In genomic region chr7:143136125-143136524, GRCm38 (mm10) we compare ENCODE assay signal across 27 mouse cellular contexts. TPM values are rescaled to one million over a fixed set of nuclear protein-coding genes. Genes with fewer than 3 reads are reported as not detected.
A peak's percentile ranks its signal among the peaks of the same experiment; 100 is the strongest.
DNase-seq lines count a peak whose midpoint lies in the region; ATAC-seq and TF ChIP-seq lines count a peak whose summit lies in the region.
"Had no signal": no experiment of that assay in that cellular context is flagged by ENCODE, and none has a peak within 500 bp of the region (broad histone marks: within the 10 kb centered on the region; RNA-seq: fewer than 3 reads in every experiment).

No protein-coding gene starts in this region.

- ATAC-seq in embryonic facial prominence, embryonic 14.5 days (ENCODE audit: low read depth): peak; percentile 59
- ATAC-seq in heart, postnatal 0 days (ENCODE audit: insufficient read depth, low read depth): no peak
- ATAC-seq in limb, embryonic 14.5 days (ENCODE audit: low FRiP score, low read depth): peak; percentile 32; the same call in 1 of the 2 replicates
- ATAC-seq: activated CD4-positive, CD25-positive, alpha-beta regulatory T cell, adult 4 months; forebrain, embryonic 15.5 days; hindbrain, embryonic 16.5 days; intestine, embryonic 15.5 days had no signal

- no peak for TF ChIP-seq CTCF in heart, postnatal 0 days (IDR thresholded peaks at IDR 0.05; ENCODE audit: low read depth)

- H3K27me3 ChIP-seq in embryonic facial prominence, embryonic 14.5 days (replicated peaks; ENCODE audit: control insufficient read depth, insufficient read depth, low read length): no peaks in the 10 kb centered on the region
- H3K27me3 ChIP-seq in embryonic facial prominence, embryonic 10.5 days (replicated peaks; ENCODE audit: low read depth, poor library complexity, severe bottlenecking): peaks cover 6% of the 10 kb centered on the region; the same call in 1 of the 2 replicates
- H3K27me3 ChIP-seq in heart, postnatal 0 days (ENCODE audit: control insufficient read depth, insufficient read depth, low read length): no peaks in the 10 kb centered on the region
- H3K27me3 ChIP-seq in limb, embryonic 14.5 days (ENCODE audit: control insufficient read depth, insufficient read depth, low read length): no peaks in the 10 kb centered on the region
- H3K27me3 ChIP-seq: embryonic facial prominence, embryonic 15.5 days; forebrain, embryonic 15.5 days; heart, embryonic 13.5 days; hindbrain, embryonic 13.5 days; intestine, embryonic 15.5 days had no signal

- TF ChIP-seq EP300 in heart, postnatal 0 days (IDR thresholded peaks at IDR 0.05; ENCODE audit: low read depth): no peak

- no peak overlapping the region for H3K9ac ChIP-seq in embryonic facial prominence, embryonic 14.5 days (ENCODE audit: low read depth, low read length)
- peak overlapping the region; percentile 22; the same call in 1 of the 2 replicates for H3K9ac ChIP-seq in heart, postnatal 0 days (replicated peaks; ENCODE audit: low read depth, low read length)
- H3K9ac ChIP-seq in limb, embryonic 14.5 days (ENCODE audit: low read depth, low read length, severe bottlenecking): no peak overlapping the region
- H3K9ac ChIP-seq: embryonic facial prominence, embryonic 15.5 days; forebrain, embryonic 12.5 days; forebrain, embryonic 15.5 days; hindbrain, embryonic 13.5 days; intestine, embryonic 15.5 days had no signal

- H3K4me2 ChIP-seq in embryonic facial prominence, embryonic 14.5 days (ENCODE audit: low read depth, low read length): no peak overlapping the region
- H3K4me2 ChIP-seq in heart, postnatal 0 days (ENCODE audit: low read depth, low read length): no peak overlapping the region
- H3K4me2 ChIP-seq in limb, embryonic 14.5 days (replicated peaks; ENCODE audit: low read depth, low read length, severe bottlenecking): no peak overlapping the region
- H3K4me2 ChIP-seq: embryonic facial prominence, embryonic 15.5 days; forebrain, embryonic 12.5 days; forebrain, embryonic 15.5 days; heart, embryonic 13.5 days; hindbrain, embryonic 13.5 days; intestine, embryonic 15.5 days had no signal

- whole genome bisulfite sequencing in embryonic facial prominence, embryonic 14.5 days: 47% methylated on average over 2 of the region's 2 CpGs
- WGBS in embryonic facial prominence, embryonic 10.5 days: 78% methylated on average over 2 of the region's 2 CpGs
- 51% methylated on average over 2 of the region's 2 CpGs for WGBS in heart, postnatal 0 days
- WGBS in limb, embryonic 14.5 days: 33% methylated on average over 2 of the region's 2 CpGs

- no peaks in the 10 kb centered on the region for H3K36me3 ChIP-seq in embryonic facial prominence, embryonic 14.5 days (ENCODE audit: control insufficient read depth, insufficient read depth, low read length)
- H3K36me3 ChIP-seq in embryonic facial prominence, embryonic 10.5 days (replicated peaks): no peaks in the 10 kb centered on the region
- no peaks in the 10 kb centered on the region for H3K36me3 ChIP-seq in heart, postnatal 0 days (replicated peaks; ENCODE audit: control insufficient read depth, insufficient read depth, low read length)
- H3K36me3 ChIP-seq in limb, embryonic 14.5 days (ENCODE audit: control insufficient read depth, insufficient read depth, low read length): no peaks in the 10 kb centered on the region
- H3K36me3 ChIP-seq: embryonic facial prominence, embryonic 15.5 days; forebrain, embryonic 12.5 days; forebrain, embryonic 15.5 days; heart, embryonic 13.5 days; hindbrain, embryonic 10.5 days; hindbrain, embryonic 13.5 days; intestine, embryonic 15.5 days had no signal

- peak; percentile 64 for DNase-seq in embryonic facial prominence, embryonic 14.5 days (ENCODE audit: low spot score)
- DNase-seq in embryonic facial prominence, embryonic 10.5 days (ENCODE audit: low spot score): no peak
- no peak for DNase-seq in heart, postnatal 0 days (ENCODE audit: low spot score)
- DNase-seq in heart, postnatal 14 days: no peak
- DNase-seq in limb, embryonic 14.5 days (ENCODE audit: low spot score): no peak
- DNase-seq in left cerebral cortex, postnatal 25 days (ENCODE audit: low spot score in 2 of 2): no peak
- DNase-seq: adrenal gland, adult 8-10 months; cerebellum, adult 11-12 months; cerebellum, adult 8-10 months; cerebellum, postnatal 10 days; cerebellum, postnatal 36 days; embryo, embryonic 11 days; gastrocnemius, postnatal 25 days; heart, adult 18-20 months had no signal

- no peak overlapping the region for H3K4me3 ChIP-seq in embryonic facial prominence, embryonic 14.5 days (ENCODE audit: low read depth, low read length)
- H3K4me3 ChIP-seq in embryonic facial prominence, embryonic 10.5 days: no peak overlapping the region
- H3K4me3 ChIP-seq in heart, postnatal 0 days (ENCODE audit: low read depth, low read length): no peak overlapping the region
- no peak overlapping the region for H3K4me3 ChIP-seq in limb, embryonic 14.5 days (replicated peaks; ENCODE audit: low read length)
- H3K4me3 ChIP-seq: embryonic facial prominence, embryonic 15.5 days; erythroblast, embryonic 14.5 days; forebrain, embryonic 12.5 days; forebrain, embryonic 15.5 days; heart, embryonic 13.5 days; hindbrain, embryonic 10.5 days; hindbrain, embryonic 13.5 days; intestine, embryonic 15.5 days had no signal

- intact Hi-C loops in heart, postnatal 14 days (cut with DNase I): loop anchor here (5.0 kb wide), 1 partner anchor 129 kb away; the partner anchor contains the start of gene Tspan32
- intact Hi-C loops in left cerebral cortex, postnatal 25 days (cut with DNase I): loop anchor here (2.0 to 5.0 kb wide), 2 partner anchors 41 to 129 kb away; partner anchors contain the start of genes Trpm5 and Tspan32

- no peaks in the 10 kb centered on the region for H3K9me3 ChIP-seq in embryonic facial prominence, embryonic 14.5 days (ENCODE audit: control insufficient read depth, low read length)
- H3K9me3 ChIP-seq in embryonic facial prominence, embryonic 10.5 days: no peaks in the 10 kb centered on the region
- H3K9me3 ChIP-seq in heart, postnatal 0 days (replicated peaks; ENCODE audit: control insufficient read depth, low read length): no peaks in the 10 kb centered on the region
- no peaks in the 10 kb centered on the region for H3K9me3 ChIP-seq in limb, embryonic 14.5 days (ENCODE audit: control insufficient read depth, low read length)
- H3K9me3 ChIP-seq: embryonic facial prominence, embryonic 15.5 days; forebrain, embryonic 12.5 days; forebrain, embryonic 15.5 days; heart, embryonic 13.5 days; hindbrain, embryonic 10.5 days; hindbrain, embryonic 13.5 days; intestine, embryonic 15.5 days had no signal

- TF ChIP-seq POLR2A in limb, embryonic 14.5 days (IDR thresholded peaks at IDR 0.05; ENCODE audit: borderline replicate concordance, extremely low read depth, insufficient read depth, insufficient read length): no peak

- no peaks in the 10 kb centered on the region for H3K4me1 ChIP-seq in embryonic facial prominence, embryonic 14.5 days (ENCODE audit: control insufficient read depth, insufficient read depth, low read length)
- peaks cover 11% of the 10 kb centered on the region for H3K4me1 ChIP-seq in embryonic facial prominence, embryonic 10.5 days
- peaks cover 48% of the 10 kb centered on the region for H3K4me1 ChIP-seq in heart, postnatal 0 days (ENCODE audit: control insufficient read depth, insufficient read depth)
- no peaks in the 10 kb centered on the region for H3K4me1 ChIP-seq in limb, embryonic 14.5 days (ENCODE audit: control insufficient read depth, insufficient read depth, low read length)
- H3K4me1 ChIP-seq: embryonic facial prominence, embryonic 15.5 days; forebrain, embryonic 12.5 days; forebrain, embryonic 15.5 days; hindbrain, embryonic 13.5 days; intestine, embryonic 15.5 days had no signal

- H3K27ac ChIP-seq in embryonic facial prominence, embryonic 14.5 days (replicated peaks; ENCODE audit: low read depth, low read length): no peak overlapping the region
- no peak overlapping the region for H3K27ac ChIP-seq in embryonic facial prominence, embryonic 10.5 days (replicated peaks)
- peak overlapping the region; percentile 54 for H3K27ac ChIP-seq in heart, postnatal 0 days (ENCODE audit: low read depth)
- no peak overlapping the region for H3K27ac ChIP-seq in limb, embryonic 14.5 days (replicated peaks; ENCODE audit: low read depth, low read length)
- H3K27ac ChIP-seq: embryonic facial prominence, embryonic 15.5 days; forebrain, embryonic 12.5 days; forebrain, embryonic 15.5 days; heart, embryonic 13.5 days; hindbrain, embryonic 10.5 days; hindbrain, embryonic 13.5 days; intestine, embryonic 15.5 days had no signal

RNA-seq across cellular contexts. Expression of gene Kcnq1, which starts 30.0 kb away (rescaled TPM):
- 1.9 and 2.0 TPM in 2 replicates for polyA plus RNA-seq in embryonic facial prominence, embryonic 14.5 days (2014; fragmentation: Nextera tagmentation; extraction: Ambion mirVana)
- polyA plus RNA-seq in embryonic facial prominence, embryonic 10.5 days (2016; fragmentation: Nextera tagmentation; extraction: Ambion mirVana): 1.0 and 1.5 TPM in 2 replicates
- total RNA-seq in heart, postnatal 0 days (2014; rRNA removed; ENCODE audit: low replicate concordance): 73.3 and 75.9 TPM in 2 replicates
- polyA plus RNA-seq in heart, postnatal 0 days (2015; fragmentation: Nextera tagmentation; extraction: Ambion mirVana): 36.4 and 37.2 TPM in 2 replicates
- 10 to 100 TPM; 32.1 to 32.5 TPM for total RNA-seq in heart, postnatal 14 days (2021)
- 1.7 and 2.7 TPM in 2 replicates for polyA plus RNA-seq in limb, embryonic 14.5 days (2012; rRNA removed)
- polyA plus RNA-seq in limb, embryonic 14.5 days (2014; fragmentation: Nextera tagmentation; extraction: Ambion mirVana): 1.3 and 1.5 TPM in 2 replicates
- 1 to 10 TPM in 1 of 2 experiments, under 1 TPM in 1; 0.53 to 1.4 TPM for total RNA-seq in left cerebral cortex, postnatal 25 days (2021)
- polyA plus RNA-seq: activated CD4-positive, CD25-positive, alpha-beta regulatory T cell, adult 4 months had no signal

RNA-seq across cellular contexts. Expression of gene Trpm5, which starts 41.7 kb away (rescaled TPM):
- polyA plus RNA-seq in embryonic facial prominence, embryonic 14.5 days (2014; fragmentation: Nextera tagmentation; extraction: Ambion mirVana): 14.7 and 18.2 TPM in 2 replicates
- 0.60 and 0.77 TPM in 2 replicates for polyA plus RNA-seq in embryonic facial prominence, embryonic 10.5 days (2016; fragmentation: Nextera tagmentation; extraction: Ambion mirVana)
- 0.61 and 2.1 TPM in 2 replicates for total RNA-seq in heart, postnatal 0 days (2014; rRNA removed; ENCODE audit: low replicate concordance)
- polyA plus RNA-seq in heart, postnatal 0 days (2015; fragmentation: Nextera tagmentation; extraction: Ambion mirVana): 0.70 and 1.6 TPM in 2 replicates
- total RNA-seq in heart, postnatal 14 days (2021): under 1 TPM; 0.12 TPM
- 63.4 and 71.2 TPM in 2 replicates for polyA plus RNA-seq in limb, embryonic 14.5 days (2012; rRNA removed)
- 24.1 and 24.2 TPM in 2 replicates for polyA plus RNA-seq in limb, embryonic 14.5 days (2014; fragmentation: Nextera tagmentation; extraction: Ambion mirVana)
- not detected for total RNA-seq in left cerebral cortex, postnatal 25 days (2021)
- total RNA-seq: gastrocnemius, adult 8-10 months; heart, postnatal 25 days had no signal
- polyA plus RNA-seq: activated CD4-positive, CD25-positive, alpha-beta regulatory T cell, adult 4 months; cortical plate, adult 2 months; erythroblast, embryonic 14.5 days had no signal

Comparison
In these comparisons a context has a peak if more than half of its experiments do, and no peak if none do; other contexts are left out.
1. RNA of gene Kcnq1, which starts 30.0 kb away (polyA plus RNA-seq): 36.4 to 37.2 TPM in heart, postnatal 0 days; 1.9 to 2.0 TPM in embryonic facial prominence, embryonic 14.5 days, 1.3 to 2.7 TPM in limb, embryonic 14.5 days and 1.0 to 1.5 TPM in embryonic facial prominence, embryonic 10.5 days; every median in the first group is over 10 times any median in the second.